Mouse (Mus musculus) gastrocnemius, adult 2 months (tissue): Measurements from ENCODE around the gene Pet100. TPM values are rescaled to one million over a fixed set of nuclear protein-coding genes. Genes with fewer than 3 reads are reported as not detected.

ENCODE experiments used
- DNase-seq: peaks from one replicate; pipeline ENCODE4 v3.0.0; 2022
- H3K27ac ChIP-seq: fragments of 200-600 bp; 2 replicates; pipeline ENCODE4 v1.8.1; 2022; ENCODE audit warnings: mild to moderate bottlenecking
- H3K4me3 ChIP-seq: fragments of 200-600 bp; 2 replicates; pipeline ENCODE4 v1.8.1; 2022; ENCODE audit warnings: mild to moderate bottlenecking, moderate library complexity
- CTCF ChIP-seq: fragments of 200-600 bp; IDR thresholded peaks from 2 replicates; pipeline ENCODE4 v1.8.1; 2022; ENCODE audit warnings: antibody characterized with exemption, mild to moderate bottlenecking, moderate library complexity
- intact Hi-C: fragments of 180-260 bp; cut with DNase I; formaldehyde crosslinking; loops from one replicate; pipeline ENCODE4 v1.15.1; 2025
- total RNA-seq, 2 experiments: library from RNA; stranded (reverse); gene quantifications; 2 replicates each; pipeline ENCODE4 v1.2.3; 2021

The Pet100 gene
- total RNA-seq, 2 experiments from 2014 or later: 87.7 to 92.0 TPM

DNA sequence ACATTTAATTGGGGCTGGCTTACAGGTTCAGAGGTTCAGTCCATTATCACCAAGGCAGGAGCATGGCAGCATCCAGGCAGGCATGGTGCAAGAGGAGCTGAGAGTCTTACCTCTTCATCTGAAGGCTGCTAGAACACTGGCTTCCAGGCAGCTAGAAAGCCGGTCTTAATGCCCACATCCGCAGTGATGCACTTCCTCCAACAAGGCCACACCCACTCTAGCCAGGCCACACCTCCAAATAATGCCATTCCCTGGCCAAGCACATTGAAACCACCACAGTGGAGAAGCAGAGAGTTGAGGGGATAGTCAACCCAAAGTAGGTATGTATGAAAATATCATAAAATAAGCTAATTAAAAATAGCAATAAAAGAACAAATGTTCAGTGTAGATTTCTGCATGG lies 49.0 kb downstream of the Pet100 start:
- DNase-seq: no peak
- Histone ChIP-seq H3K27ac (no peak overlapping the region), H3K4me3 (no peak overlapping the region)
- intact Hi-C loops: loop anchor here (10.0 kb wide), 1 partner anchor 316 kb away; the partner anchor contains the start of gene A430078G23Rik
- TF ChIP-seq CTCF: no peak

DNA sequence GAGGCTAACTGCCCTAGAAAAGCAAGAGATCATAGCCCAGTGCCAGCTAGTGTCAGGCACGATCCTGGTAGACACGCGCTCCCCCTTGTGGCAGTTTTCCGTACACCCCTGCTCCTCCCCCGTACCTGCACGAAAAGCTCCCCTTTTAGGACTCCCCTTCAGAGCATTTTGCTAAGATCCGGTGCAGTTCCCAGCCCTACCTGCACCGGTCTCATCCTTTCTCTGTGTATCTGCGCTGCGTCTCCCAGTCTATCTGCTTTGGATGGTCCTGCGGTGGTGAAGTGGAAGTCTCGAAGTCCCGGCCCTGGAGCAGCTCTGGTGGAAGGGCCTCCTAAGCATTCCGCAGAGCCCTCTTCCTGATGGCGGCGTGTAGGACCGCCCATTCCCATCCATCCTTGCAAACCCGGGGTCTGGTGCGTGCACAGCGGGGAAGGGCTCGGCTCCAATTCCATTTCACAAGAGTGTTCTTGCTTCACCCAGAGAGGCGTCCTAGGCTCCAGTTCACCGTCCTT lies 50.7 kb downstream of the Pet100 start, which contains the start of gene Fcor:
Gene Fcor (minus strand): TSS at position 383 of the 512 bp plus-strand sequence.
- Histone ChIP-seq H3K4me3 (peak within 1 kb of the TSS; percentile 78), H3K27ac (peak within 1 kb of the TSS; percentile 46)
- peak; percentile 85 for DNase-seq
- peak; percentile 91 for TF ChIP-seq CTCF
- intact Hi-C loops: loop anchor here (1.0 to 10.0 kb wide), 2 partner anchors 113 to 317 kb away; partner anchors contain the start of gene A430078G23Rik

DNA sequence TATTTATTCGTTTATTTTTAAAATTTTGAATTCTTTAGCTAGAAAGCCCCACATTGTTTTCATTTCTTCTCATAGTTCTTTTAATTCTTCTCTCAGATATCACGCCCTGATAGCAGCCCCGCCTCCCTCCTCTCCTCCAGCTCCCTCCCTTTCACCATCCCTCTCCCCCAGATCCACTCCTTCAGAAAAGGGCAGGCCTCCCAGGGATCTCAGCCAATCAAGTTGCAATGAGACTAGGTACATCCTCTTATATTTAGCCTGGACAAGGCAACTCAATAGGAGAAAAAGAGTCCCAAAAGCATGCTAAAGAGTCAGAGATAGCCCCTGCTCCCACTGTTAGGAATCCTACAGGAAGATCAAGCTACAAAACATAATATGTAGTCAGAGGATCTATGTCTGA lies 53.3 kb downstream of the Pet100 start:
- no peak overlapping the region for H3K27ac ChIP-seq
- no peak for DNase-seq

More for the DNA sequence above, 53.3 kb downstream of the Pet100 start:
- no peak for TF ChIP-seq CTCF
- intact Hi-C loops: loop anchor here (1.0 to 10.0 kb wide), 2 partner anchors 115 to 320 kb away; partner anchors contain the start of gene A430078G23Rik
- H3K4me3 ChIP-seq: no peak overlapping the region

Other genes with a start within 250 kb of the Pet100 start
- 10 to 100 TPM in 1 of 2 experiments, 1 to 10 TPM in 1; 6.9 to 11.8 TPM for gene Arhgef18, start 228.5 kb upstream of the Pet100 start, total RNA-seq
- gene Pex11g, start 153.9 kb upstream of the Pet100 start, total RNA-seq: 1 to 10 TPM; 2.3 to 2.6 TPM
- not detected for gene Tex45, start 150.7 kb upstream of the Pet100 start, total RNA-seq
- gene Zfp358, start 128.4 kb upstream of the Pet100 start, total RNA-seq: 10 to 100 TPM; 30.8 to 39.3 TPM
- gene Mcoln1, start 121.1 kb upstream of the Pet100 start, total RNA-seq: 10 to 100 TPM; 23.5 to 24.9 TPM
- gene Pnpla6, start 106.2 kb upstream of the Pet100 start, total RNA-seq: 1 to 10 TPM; 8.7 to 9.3 TPM
- gene C330021F23Rik, start 53.6 kb upstream of the Pet100 start, total RNA-seq: not detected
- under 1 TPM; 0.22 to 0.33 TPM for gene Camsap3, start 34.3 kb upstream of the Pet100 start, total RNA-seq
- gene Xab2, start 232 bp upstream of the Pet100 start, total RNA-seq: 10 to 100 TPM; 11.0 to 11.3 TPM
- not detected for gene Pcp2, start 4.0 kb downstream of the Pet100 start, total RNA-seq
- gene Stxbp2, start 9.4 kb downstream of the Pet100 start, total RNA-seq: 1 to 10 TPM; 2.7 to 5.5 TPM
- 1 to 10 TPM in 1 of 2 experiments, under 1 TPM in 1; 0.87 to 3.0 TPM for gene Retn, start 34.2 kb downstream of the Pet100 start, total RNA-seq
- not detected for gene Mcemp1, start 44.2 kb downstream of the Pet100 start, total RNA-seq
- gene Fcor, start 50.8 kb downstream of the Pet100 start, total RNA-seq: not detected
- gene Trappc5, start 54.8 kb downstream of the Pet100 start, total RNA-seq: 10 to 100 TPM; 18.2 to 20.7 TPM
- not detected for gene Fcer2a, start 72.6 kb downstream of the Pet100 start, total RNA-seq
- not detected for gene Clec4g, start 99.1 kb downstream of the Pet100 start, total RNA-seq
- under 1 TPM; 0.50 to 0.71 TPM for gene Cd209a, start 127.4 kb downstream of the Pet100 start, total RNA-seq
- not detected for gene Cd209e, start 232.8 kb downstream of the Pet100 start, total RNA-seq